26 mouse cellular contexts compared by ENCODE assay signal in genomic region chr3:105367972-105368371, GRCm38 (mm10).
DNase-seq lines count a peak whose midpoint lies in the region; ATAC-seq and TF ChIP-seq lines count a peak whose summit lies in the region.
"Had no signal": no experiment of that assay in that cellular context is flagged by ENCODE, and none has a peak within 500 bp of the region (broad histone marks: within the 10 kb centered on the region; RNA-seq: fewer than 3 reads in every experiment).

No protein-coding gene starts in this region.

- no peak overlapping the region for H3K4me3 ChIP-seq in hindbrain, postnatal 0 days (ENCODE audit: low read length)
- no peak overlapping the region for H3K4me3 ChIP-seq in hindbrain, embryonic 16.5 days (ENCODE audit: low read length)
- H3K4me3 ChIP-seq in intestine, embryonic 15.5 days (replicated peaks): no peak overlapping the region
- H3K4me3 ChIP-seq: embryonic facial prominence, embryonic 12.5 days; embryonic facial prominence, embryonic 15.5 days; forebrain, embryonic 15.5 days; heart, embryonic 12.5 days; heart, embryonic 15.5 days had no signal

- ATAC-seq in hindbrain, postnatal 0 days: no peak
- no peak for ATAC-seq in hindbrain, embryonic 16.5 days
- no peak for ATAC-seq in intestine, embryonic 15.5 days
- ATAC-seq: forebrain, embryonic 15.5 days; intestine, embryonic 16.5 days; Patski had no signal

- no peak for TF ChIP-seq CTCF in hindbrain, postnatal 0 days (IDR thresholded peaks at IDR 0.05; ENCODE audit: low read depth)
- TF ChIP-seq CTCF in brain, embryonic 14.5 days (IDR thresholded peaks at IDR 0.05; ENCODE audit: borderline replicate concordance, extremely low read depth, insufficient read depth, insufficient read length): no peak

- H3K27me3 ChIP-seq in hindbrain, postnatal 0 days (ENCODE audit: insufficient read depth, low read length): no peaks in the 10 kb centered on the region
- no peaks in the 10 kb centered on the region; the same call in 1 of the 2 replicates for H3K27me3 ChIP-seq in hindbrain, embryonic 16.5 days (replicated peaks; ENCODE audit: control insufficient read depth, insufficient read depth, low read length)
- no peaks in the 10 kb centered on the region for H3K27me3 ChIP-seq in intestine, embryonic 15.5 days (replicated peaks)
- H3K27me3 ChIP-seq: embryonic facial prominence, embryonic 12.5 days; embryonic facial prominence, embryonic 15.5 days; forebrain, embryonic 15.5 days; heart, embryonic 12.5 days; heart, embryonic 15.5 days had no signal

- DNase-seq in heart, adult 11 months: peak; percentile 55
- DNase-seq in heart, postnatal 14 days: no peak
- DNase-seq in hindbrain, postnatal 0 days (ENCODE audit: low spot score): peak; percentile 20
- DNase-seq in brain, embryonic 14.5 days (ENCODE audit: low read depth): peak; percentile 39
- DNase-seq: adrenal gland, postnatal 10 days; adrenal gland, postnatal 36 days; B cell, adult 2 months; cerebellum, adult 11 months; cerebellum, adult 2 months; cerebellum, adult 9-11 months; cerebellum, postnatal 25 days; gastrocnemius, postnatal 10 days; gastrocnemius, postnatal 36 days; heart, postnatal 10 days; kidney, adult 18-20 months had no signal

- intact Hi-C loops in heart, postnatal 14 days (cut with DNase I): no loop called here

- H3K36me3 ChIP-seq in hindbrain, postnatal 0 days (ENCODE audit: insufficient read depth, low read length): no peaks in the 10 kb centered on the region
- no peaks in the 10 kb centered on the region for H3K36me3 ChIP-seq in hindbrain, embryonic 16.5 days (ENCODE audit: control insufficient read depth, insufficient read depth, low read length)
- H3K36me3 ChIP-seq in intestine, embryonic 15.5 days: no peaks in the 10 kb centered on the region
- H3K36me3 ChIP-seq: embryonic facial prominence, embryonic 12.5 days; embryonic facial prominence, embryonic 15.5 days; forebrain, embryonic 15.5 days; G1E; heart, embryonic 12.5 days; heart, embryonic 15.5 days had no signal

- TF ChIP-seq POLR2A in brain, embryonic 14.5 days (IDR thresholded peaks at IDR 0.05; ENCODE audit: borderline replicate concordance, extremely low read depth, insufficient read depth, insufficient read length, poor library complexity, severe bottlenecking): no peak

- H3K9me3 ChIP-seq in hindbrain, postnatal 0 days (ENCODE audit: low read length): no peaks in the 10 kb centered on the region
- H3K9me3 ChIP-seq in hindbrain, embryonic 16.5 days (ENCODE audit: control insufficient read depth, low read length): no peaks in the 10 kb centered on the region
- H3K9me3 ChIP-seq in intestine, embryonic 15.5 days: no peaks in the 10 kb centered on the region
- H3K9me3 ChIP-seq: embryonic facial prominence, embryonic 12.5 days; embryonic facial prominence, embryonic 15.5 days; forebrain, embryonic 15.5 days; G1E; heart, embryonic 12.5 days; heart, embryonic 15.5 days had no signal

- no peak overlapping the region; the same call in 1 of the 2 replicates for H3K27ac ChIP-seq in hindbrain, postnatal 0 days
- no peak overlapping the region for H3K27ac ChIP-seq in hindbrain, embryonic 16.5 days (ENCODE audit: low read depth, low read length)
- no peak overlapping the region for H3K27ac ChIP-seq in intestine, embryonic 15.5 days
- H3K27ac ChIP-seq: embryonic facial prominence, embryonic 12.5 days; embryonic facial prominence, embryonic 15.5 days; forebrain, embryonic 15.5 days; heart, embryonic 15.5 days; hindbrain, embryonic 14.5 days had no signal

- H3K9ac ChIP-seq in hindbrain, postnatal 0 days (replicated peaks; ENCODE audit: low read length): no peak overlapping the region
- H3K9ac ChIP-seq in hindbrain, embryonic 16.5 days (ENCODE audit: low read depth, low read length): no peak overlapping the region
- no peak overlapping the region for H3K9ac ChIP-seq in intestine, embryonic 15.5 days
- H3K9ac ChIP-seq: embryonic facial prominence, embryonic 12.5 days; embryonic facial prominence, embryonic 15.5 days; forebrain, embryonic 15.5 days; heart, embryonic 12.5 days; heart, embryonic 15.5 days; hindbrain, embryonic 14.5 days had no signal

- H3K4me2 ChIP-seq in hindbrain, postnatal 0 days (ENCODE audit: low read depth, low read length): no peak overlapping the region
- no peak overlapping the region for H3K4me2 ChIP-seq in hindbrain, embryonic 16.5 days (ENCODE audit: low read length)
- H3K4me2 ChIP-seq in intestine, embryonic 15.5 days (replicated peaks): no peak overlapping the region
- H3K4me2 ChIP-seq: embryonic facial prominence, embryonic 12.5 days; embryonic facial prominence, embryonic 15.5 days; forebrain, embryonic 15.5 days; heart, embryonic 12.5 days; heart, embryonic 15.5 days; hindbrain, embryonic 14.5 days had no signal

- H3K4me1 ChIP-seq in hindbrain, postnatal 0 days (ENCODE audit: insufficient read depth, low read length): peaks cover 5% of the 10 kb centered on the region; the same call in 1 of the 2 replicates
- 0 out of 2 replicates have a peak, but pooled peaks cover 6% of the 10 kb centered on the region for H3K4me1 ChIP-seq in hindbrain, embryonic 16.5 days (ENCODE audit: control insufficient read depth, insufficient read depth, low read depth, low read length)
- H3K4me1 ChIP-seq in intestine, embryonic 15.5 days (replicated peaks): no peaks in the 10 kb centered on the region
- H3K4me1 ChIP-seq: embryonic facial prominence, embryonic 15.5 days had no signal

- WGBS in hindbrain, postnatal 0 days: 57% methylated on average over 8 of the region's 8 CpGs
- WGBS in hindbrain, embryonic 16.5 days: 54% methylated on average over 8 of the region's 8 CpGs
- 76% methylated on average over 8 of the region's 8 CpGs for WGBS in intestine, embryonic 15.5 days

Comparison
In these comparisons a context has a peak if more than half of its experiments do, and no peak if none do; other contexts are left out.
1. DNase-seq: peak in heart, adult 11 months (single experiment), hindbrain, postnatal 0 days (single experiment) and brain, embryonic 14.5 days (single experiment); none in heart, postnatal 14 days (0 of 2).